Mouse (Mus musculus) bone marrow macrophage, adult 2 months (primary cell): ENCODE measurements around the gene Ispd.

Experiments
- CTCF ChIP-seq: IDR thresholded peaks from 2 replicates; pipeline ENCODE4 v1.5.1; 2012; ENCODE audit warnings: low read depth, mild to moderate bottlenecking, low read length, moderate library complexity
- POLR2A ChIP-seq: IDR thresholded peaks from 2 replicates; pipeline ENCODE4 v1.6.1; 2012; ENCODE audit warnings: mild to moderate bottlenecking, low read depth, low read length, borderline replicate concordance

DNA sequence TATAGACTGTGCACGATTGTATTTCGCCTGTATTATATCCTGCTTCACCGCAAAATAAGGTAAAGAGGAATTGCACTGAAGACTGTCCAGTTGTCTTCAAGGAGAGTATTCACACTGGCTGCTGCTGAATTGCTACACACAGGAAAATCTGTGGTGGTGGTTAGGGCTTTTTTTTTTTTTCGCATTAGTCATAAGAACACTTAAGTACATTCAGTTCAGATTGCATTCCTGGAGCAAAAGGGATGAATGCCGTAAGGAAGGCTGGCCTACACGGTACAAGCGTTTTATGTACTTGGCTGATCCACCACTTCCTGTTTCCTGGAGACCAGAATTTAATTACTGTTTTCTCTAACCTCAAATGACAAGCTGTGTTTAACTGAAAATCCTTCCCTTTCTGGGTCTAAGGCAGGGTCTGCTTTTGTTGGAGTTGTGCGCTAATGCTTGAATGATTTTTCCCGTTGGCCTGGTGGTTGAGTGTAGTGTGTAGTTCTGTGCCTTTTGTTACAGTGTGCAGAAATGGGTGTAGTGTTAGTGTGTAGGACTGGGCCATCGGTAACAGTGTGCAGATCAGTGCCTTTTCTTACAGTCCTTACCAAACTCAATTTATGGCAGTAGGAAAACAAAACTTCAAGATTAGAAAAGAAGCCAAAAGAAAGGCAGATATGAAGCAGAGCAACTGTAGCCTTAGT is 128.8 kb downstream of the Ispd start:
- TF ChIP-seq POLR2A = no peak
- no peak for TF ChIP-seq CTCF
